In genomic region chr16:13239039-13239438, GRCm38 (mm10) we compare ENCODE assay signal across 16 mouse cellular contexts. TPM values are rescaled to one million over a fixed set of nuclear protein-coding genes. Genes with fewer than 3 reads are reported as not detected.
A peak's percentile ranks its signal among the peaks of the same experiment; 100 is the strongest.
DNase-seq lines count a peak whose midpoint lies in the region; ATAC-seq lines count a peak whose summit lies in the region.
"Had no signal": no experiment of that assay in that cellular context is flagged by ENCODE, and none has a peak within 500 bp of the region (broad histone marks: within the 10 kb centered on the region; RNA-seq: fewer than 3 reads in every experiment).

No protein-coding gene starts in this region.

- H3K36me3 ChIP-seq in intestine, embryonic 16.5 days (ENCODE audit: control insufficient read depth, insufficient read depth, low read length), result no peaks in the 10 kb centered on the region
- H3K36me3 ChIP-seq in intestine, embryonic 15.5 days, result no peaks in the 10 kb centered on the region
- H3K36me3 ChIP-seq: embryonic facial prominence, embryonic 12.5 days; heart, embryonic 13.5 days; hindbrain, embryonic 10.5 days; hindbrain, embryonic 15.5 days had no signal

- H3K9ac ChIP-seq in intestine, embryonic 16.5 days (ENCODE audit: low read depth, low read length), result no peak overlapping the region
- H3K9ac ChIP-seq in intestine, embryonic 15.5 days, result no peak overlapping the region
- H3K9ac ChIP-seq: embryonic facial prominence, embryonic 12.5 days; heart, embryonic 13.5 days; hindbrain, embryonic 15.5 days had no signal

- H3K27ac ChIP-seq in intestine, embryonic 16.5 days (ENCODE audit: low read length), result no peak overlapping the region
- no peak overlapping the region for H3K27ac ChIP-seq in intestine, embryonic 15.5 days
- H3K27ac ChIP-seq: embryonic facial prominence, embryonic 12.5 days; heart, embryonic 13.5 days; hindbrain, embryonic 10.5 days; hindbrain, embryonic 15.5 days had no signal

- H3K4me2 ChIP-seq in intestine, embryonic 16.5 days (ENCODE audit: low read depth, low read length), result no peak overlapping the region
- no peak overlapping the region for H3K4me2 ChIP-seq in intestine, embryonic 15.5 days (replicated peaks)
- H3K4me2 ChIP-seq: embryonic facial prominence, embryonic 12.5 days; heart, embryonic 13.5 days; hindbrain, embryonic 15.5 days had no signal

- ATAC-seq in intestine, embryonic 16.5 days, result 0 out of 2 replicates have a peak, but pooled peaks have one; percentile 13
- ATAC-seq in intestine, embryonic 15.5 days, result no peak
- peak; percentile 58 for ATAC-seq in granulocyte monocyte progenitor cell, adult 5-6 weeks (replicated peaks; ENCODE audit: poor library complexity, severe bottlenecking)
- 0 out of 2 replicates have a peak, but pooled peaks have one; percentile 52 for ATAC-seq in megakaryocyte, adult 5-6 weeks (ENCODE audit: poor library complexity, severe bottlenecking)
- ATAC-seq: forebrain, embryonic 16.5 days had no signal

- no peak overlapping the region for H3K4me3 ChIP-seq in intestine, embryonic 16.5 days (ENCODE audit: low read length)
- no peak overlapping the region for H3K4me3 ChIP-seq in intestine, embryonic 15.5 days (replicated peaks)
- H3K4me3 ChIP-seq: embryonic facial prominence, embryonic 12.5 days; heart, embryonic 13.5 days; hindbrain, embryonic 10.5 days; hindbrain, embryonic 15.5 days had no signal

- peak; percentile 25 for DNase-seq in lung, postnatal 36 days
- no peak for DNase-seq in lung, adult 18-20 months
- DNase-seq in MN1 (ENCODE audit: low spot score), result no peak
- no peak for DNase-seq in cerebellum, adult 11 months
- DNase-seq: cerebellum, adult 2 months; cerebellum, postnatal 14 days; heart, postnatal 10 days had no signal

- WGBS in intestine, embryonic 16.5 days, result 70% methylated on average over 4 of the region's 4 CpGs
- WGBS in intestine, embryonic 15.5 days, result 76% methylated on average over 4 of the region's 4 CpGs

- H3K27me3 ChIP-seq in intestine, embryonic 16.5 days (replicated peaks; ENCODE audit: control insufficient read depth, insufficient read depth, low read length), result no peaks in the 10 kb centered on the region
- no peaks in the 10 kb centered on the region for H3K27me3 ChIP-seq in intestine, embryonic 15.5 days (replicated peaks)
- H3K27me3 ChIP-seq: embryonic facial prominence, embryonic 12.5 days; heart, embryonic 13.5 days; hindbrain, embryonic 15.5 days had no signal

- H3K4me1 ChIP-seq in intestine, embryonic 16.5 days (ENCODE audit: control insufficient read depth, insufficient read depth, low read length), result peaks cover 8% of the 10 kb centered on the region
- no peaks in the 10 kb centered on the region for H3K4me1 ChIP-seq in intestine, embryonic 15.5 days (replicated peaks)
- H3K4me1 ChIP-seq: embryonic facial prominence, embryonic 12.5 days; heart, embryonic 13.5 days; hindbrain, embryonic 10.5 days; hindbrain, embryonic 15.5 days had no signal

- no peaks in the 10 kb centered on the region for H3K9me3 ChIP-seq in intestine, embryonic 16.5 days (ENCODE audit: control insufficient read depth, low read length)
- no peaks in the 10 kb centered on the region for H3K9me3 ChIP-seq in intestine, embryonic 15.5 days
- H3K9me3 ChIP-seq: embryonic facial prominence, embryonic 12.5 days; heart, embryonic 13.5 days; hindbrain, embryonic 10.5 days; hindbrain, embryonic 15.5 days had no signal

RNA-seq across cellular contexts. Expression of gene Mrtfb, which starts 17.2 kb away (rescaled TPM):
- polyA plus RNA-seq in intestine, embryonic 16.5 days (2015; fragmentation: Nextera tagmentation; extraction: Ambion mirVana), result 15.2 and 17.1 TPM in 2 replicates
- polyA plus RNA-seq in intestine, embryonic 15.5 days (2015; fragmentation: Nextera tagmentation; extraction: Ambion mirVana), result 20.3 and 20.9 TPM in 2 replicates
- total RNA-seq in granulocyte monocyte progenitor cell, adult 5-6 weeks (2014; fragmentation: Nextera tagmentation), result 10.0 and 11.0 TPM in 2 replicates
- total RNA-seq in granulocyte monocyte progenitor cell, adult 5-6 weeks (2017), result 4.5 and 5.1 TPM in 2 replicates
- total RNA-seq in megakaryocyte, adult 5-6 weeks (2015), result 6.2 and 8.4 TPM in 2 replicates
- 2.8 and 5.9 TPM in 2 replicates for total RNA-seq in megakaryocyte, adult 5-6 weeks (2017)
